Mouse (Mus musculus) erythroblast, embryonic 14.5 days (primary cell): ENCODE data around the gene Dpyd. TPM values are rescaled to one million over a fixed set of nuclear protein-coding genes. Genes with fewer than 3 reads are reported as not detected.

Source experiments
- H3K27me3 ChIP-seq: 2 replicates; pipeline ENCODE4 v1.6.1; 2012; ENCODE audit warnings: inconsistent platforms; ENCODE audit not compliant: control insufficient read depth
- H3K36me3 ChIP-seq: 2 replicates; pipeline ENCODE4 v1.6.1; 2012; ENCODE audit warnings: mild to moderate bottlenecking, inconsistent platforms; ENCODE audit not compliant: control insufficient read depth
- H3K4me1 ChIP-seq: 2 replicates; pipeline ENCODE4 v1.6.1; 2012; ENCODE audit warnings: inconsistent platforms; ENCODE audit not compliant: control insufficient read depth
- H3K4me3 ChIP-seq: replicated peaks from 2 replicates; pipeline ENCODE3; 2012; ENCODE audit warnings: moderate library complexity, mild to moderate bottlenecking, inconsistent platforms
- H3K9me3 ChIP-seq: 2 replicates; pipeline ENCODE4 v1.6.1; 2012; ENCODE audit warnings: low read length, inconsistent platforms, mixed read lengths; ENCODE audit not compliant: control insufficient read depth
- GATA1 ChIP-seq: IDR thresholded peaks from 2 replicates; pipeline ENCODE4 v1.6.1; 2012; ENCODE audit warnings: low read length, inconsistent platforms, mixed read lengths
- TAL1 ChIP-seq: IDR thresholded peaks from 3 replicates; pipeline ENCODE4 v1.6.1; 2012; ENCODE audit warnings: low read length, inconsistent platforms, mixed read lengths
- polyA plus RNA-seq: library from polyadenylated mRNA; stranded (reverse); fragments of >175 nt; gene quantifications from 2 replicates; pipeline ENCODE4 v1.2.3, GENCODE M21; 2012

The Dpyd gene
- polyA plus RNA-seq, 1 experiment = not detected

DNA sequence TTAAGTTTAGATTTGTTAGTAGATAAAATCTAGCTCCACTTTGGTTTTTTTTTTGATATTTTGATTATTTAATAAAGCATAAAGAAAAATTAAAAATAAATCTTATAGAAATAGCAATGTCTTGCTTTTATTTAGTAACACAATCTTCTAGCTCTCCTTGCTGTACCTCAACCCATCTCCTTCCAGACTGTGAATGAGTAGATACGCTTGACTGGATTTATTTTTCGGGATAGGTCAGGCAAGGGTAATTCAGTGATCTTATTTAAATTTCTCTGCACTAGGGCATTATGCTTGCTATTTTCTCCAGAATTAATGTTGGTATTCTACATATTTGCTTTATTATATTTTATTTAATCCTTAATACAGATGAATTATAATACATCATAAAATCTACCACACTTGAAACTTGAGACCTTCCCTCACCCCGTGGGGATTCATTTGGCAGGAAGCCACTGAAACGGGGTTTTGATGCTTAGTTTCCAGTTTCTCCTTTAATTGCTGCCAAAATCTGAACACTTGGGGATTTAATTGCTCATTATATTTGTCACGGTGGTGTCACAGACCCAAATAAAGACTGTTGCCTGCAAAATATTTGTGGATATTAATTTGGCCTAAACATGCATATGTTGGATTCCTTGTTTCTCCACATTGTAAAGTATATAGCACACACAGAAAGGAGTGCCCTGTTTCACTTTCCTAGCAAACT is 102.2 kb downstream of the Dpyd start:
- Histone ChIP-seq H3K36me3 (no peaks in the 10 kb centered on the region), H3K27me3 (no peaks in the 10 kb centered on the region), H3K4me3 (no peak overlapping the region), H3K9me3 (no peaks in the 10 kb centered on the region), H3K4me1 (no peaks in the 10 kb centered on the region)
- no peak for TF ChIP-seq TAL1
- no peak for TF ChIP-seq GATA1

- TF ChIP-seq TAL1 (no peak), GATA1 (no peak)
- no peaks in the 10 kb centered on the region for H3K36me3 ChIP-seq
Observed at GRCm38 (mm10) chr3:118674121-118674745, 112.3 kb downstream of the Dpyd start.

DNA sequence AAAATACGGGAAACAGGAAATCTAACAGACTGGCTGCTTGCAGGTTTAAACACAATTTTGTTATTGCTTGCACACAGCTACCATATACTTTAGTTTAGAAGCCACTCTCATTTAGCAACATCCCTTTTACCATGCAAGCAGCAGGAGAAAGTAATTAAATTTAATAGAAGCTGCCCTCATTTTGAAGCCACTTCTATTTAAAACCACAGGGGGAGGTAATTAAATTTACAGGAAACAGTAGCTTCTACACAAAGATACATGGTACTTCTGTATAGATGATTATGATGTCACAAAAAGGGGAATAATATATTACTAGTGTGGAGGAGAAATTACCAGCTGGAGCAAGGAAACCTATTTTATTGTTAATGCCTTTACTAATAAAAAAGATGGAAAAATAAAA is 113.5 kb downstream of the Dpyd start:
- Histone ChIP-seq H3K9me3 (no peaks in the 10 kb centered on the region), H3K36me3 (no peaks in the 10 kb centered on the region), H3K4me3 (no peak overlapping the region), H3K4me1 (no peaks in the 10 kb centered on the region), H3K27me3 (no peaks in the 10 kb centered on the region)
- no peak for TF ChIP-seq TAL1
- TF ChIP-seq GATA1 = no peak

More at GRCm38 (mm10) chr3:118674121-118674745, 112.3 kb downstream of the Dpyd start:
- Histone ChIP-seq H3K27me3 (no peaks in the 10 kb centered on the region), H3K4me3 (no peak overlapping the region), H3K4me1 (no peaks in the 10 kb centered on the region), H3K9me3 (no peaks in the 10 kb centered on the region)

DNA sequence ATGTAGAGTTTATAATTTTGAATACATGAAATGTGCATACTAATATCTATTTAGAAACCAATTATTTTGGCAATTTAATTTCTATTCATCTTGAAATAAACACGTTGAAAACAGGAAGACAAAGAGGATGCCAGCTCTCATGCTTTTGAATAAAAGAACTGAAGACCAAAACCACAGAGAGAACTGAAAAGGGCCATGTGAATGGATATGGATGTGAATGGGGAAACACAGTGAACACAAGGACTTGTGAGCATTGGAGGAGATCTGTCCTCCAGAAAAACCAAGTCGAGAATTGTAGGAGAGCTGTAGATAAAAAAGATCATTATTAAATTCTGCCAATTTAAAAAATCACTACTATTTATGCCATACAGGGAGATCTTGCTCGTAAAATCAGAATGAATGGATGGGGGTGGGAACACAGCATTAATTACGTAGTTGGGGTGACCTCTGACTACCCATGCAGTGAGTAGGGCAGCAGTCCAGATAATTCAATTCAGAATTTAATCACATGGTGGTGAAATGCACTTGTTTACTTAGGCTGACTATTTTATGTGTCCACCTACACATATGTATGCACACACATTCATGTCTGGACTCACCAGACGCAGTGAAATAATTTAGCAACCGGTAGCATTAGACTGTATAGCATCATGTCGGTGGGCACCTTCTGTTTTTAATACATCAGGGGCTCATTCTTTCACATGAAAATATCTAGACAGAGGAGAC is 114.3 kb downstream of the Dpyd start:
- Histone ChIP-seq H3K9me3 (no peaks in the 10 kb centered on the region), H3K4me1 (no peaks in the 10 kb centered on the region)

GRCm38 (mm10) chr3:118680803-118681202 is 118.9 kb downstream of the Dpyd start:
- Histone ChIP-seq H3K4me3 (no peak overlapping the region), H3K4me1 (no peaks in the 10 kb centered on the region), H3K27me3 (no peaks in the 10 kb centered on the region), H3K9me3 (no peaks in the 10 kb centered on the region), H3K36me3 (no peaks in the 10 kb centered on the region)
- no peak for TF ChIP-seq TAL1
- TF ChIP-seq GATA1 = no peak

More for the DNA sequence above, 114.3 kb downstream of the Dpyd start:
- no peak overlapping the region for H3K4me3 ChIP-seq
- no peak for TF ChIP-seq TAL1
- TF ChIP-seq GATA1 = no peak
- H3K27me3 ChIP-seq = no peaks in the 10 kb centered on the region
- no peaks in the 10 kb centered on the region for H3K36me3 ChIP-seq

DNA sequence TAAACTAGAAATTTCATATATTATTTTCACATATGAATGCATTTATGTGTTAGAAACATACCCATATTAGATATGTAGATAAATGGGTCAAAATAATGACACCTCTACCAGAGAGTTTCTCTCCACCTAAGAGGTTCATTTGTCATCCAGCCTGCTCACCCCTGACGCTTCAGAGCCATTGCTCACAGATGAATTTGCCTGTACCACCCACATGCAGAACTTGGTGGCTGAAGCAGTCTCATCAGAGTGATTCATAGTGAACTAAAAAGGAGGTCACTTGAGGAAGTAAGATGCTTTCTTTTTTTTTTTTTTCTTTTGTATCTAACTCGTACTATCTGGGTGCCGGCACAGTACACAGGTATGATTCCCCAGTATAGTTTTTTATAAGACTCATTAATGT is 188.3 kb downstream of the Dpyd start:
- Histone ChIP-seq H3K9me3 (no peaks in the 10 kb centered on the region), H3K36me3 (no peaks in the 10 kb centered on the region), H3K4me1 (no peaks in the 10 kb centered on the region), H3K27me3 (no peaks in the 10 kb centered on the region), H3K4me3 (no peak overlapping the region)
- no peak for TF ChIP-seq GATA1
- no peak for TF ChIP-seq TAL1

DNA sequence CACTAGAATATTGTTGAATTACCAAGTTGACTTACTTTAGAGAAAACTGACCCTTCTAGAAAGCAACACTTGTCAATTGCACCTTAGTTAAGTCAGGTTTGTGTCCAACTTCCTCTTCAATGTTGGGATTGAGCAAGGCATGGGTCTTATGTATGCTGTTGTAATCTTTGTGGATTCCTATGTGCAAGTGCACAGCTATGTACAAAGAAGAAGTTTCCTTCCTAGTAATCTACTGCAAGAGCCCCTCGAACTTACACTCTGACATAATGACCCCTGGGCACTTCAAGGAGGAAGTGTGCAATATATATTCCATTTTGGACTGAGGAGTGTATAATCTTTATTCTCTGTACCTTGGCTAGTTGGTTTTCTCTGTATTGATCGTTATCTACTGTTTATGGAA is 191.7 kb downstream of the Dpyd start:
- TF ChIP-seq GATA1 (no peak), TAL1 (no peak)
- H3K36me3 ChIP-seq = no peaks in the 10 kb centered on the region

GRCm38 (mm10) chr3:118756099-118756498 is 194.2 kb downstream of the Dpyd start:
- no peaks in the 10 kb centered on the region for H3K9me3 ChIP-seq
- no peaks in the 10 kb centered on the region for H3K36me3 ChIP-seq
- no peak overlapping the region for H3K4me3 ChIP-seq
- no peaks in the 10 kb centered on the region for H3K27me3 ChIP-seq
- H3K4me1 ChIP-seq = no peaks in the 10 kb centered on the region
- TF ChIP-seq GATA1 = no peak

More for the DNA sequence above, 191.7 kb downstream of the Dpyd start:
- H3K9me3 ChIP-seq = no peaks in the 10 kb centered on the region
- no peak overlapping the region for H3K4me3 ChIP-seq
- no peaks in the 10 kb centered on the region for H3K27me3 ChIP-seq
- no peaks in the 10 kb centered on the region for H3K4me1 ChIP-seq

DNA sequence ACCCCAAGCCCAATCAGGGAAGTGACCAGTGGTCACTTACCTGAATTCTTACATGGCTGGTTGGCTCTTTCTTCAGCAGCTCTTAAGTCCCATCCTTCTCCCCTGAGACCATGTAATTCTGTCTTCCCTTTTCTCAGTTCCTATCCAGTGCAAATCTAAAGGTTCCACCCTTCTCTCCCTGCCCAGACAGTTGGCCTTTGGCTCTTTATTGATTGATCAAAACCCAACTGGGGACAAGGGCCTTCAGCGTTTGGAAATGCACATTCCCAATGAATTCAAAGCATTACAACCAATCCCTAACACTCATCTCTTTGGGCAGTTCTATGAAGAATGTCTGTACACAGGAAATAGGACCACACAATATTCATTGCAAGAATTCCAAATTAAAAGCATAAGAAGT is 251.0 kb downstream of the Dpyd start:
- H3K36me3 ChIP-seq = no peaks in the 10 kb centered on the region
- no peak overlapping the region for H3K4me3 ChIP-seq
- H3K9me3 ChIP-seq = peaks cover 3% of the 10 kb centered on the region; the same call in 1 of the 2 replicates

More for the DNA sequence above, 251.0 kb downstream of the Dpyd start:
- Histone ChIP-seq H3K27me3 (no peaks in the 10 kb centered on the region), H3K4me1 (no peaks in the 10 kb centered on the region)
- TF ChIP-seq TAL1 (no peak), GATA1 (no peak)
